Mouse (Mus musculus): ENCODE results near the gene Yif1a. TPM values are rescaled to one million over a fixed set of nuclear protein-coding genes. Genes with fewer than 3 reads are reported as not detected.

The Yif1a gene
- total RNA-seq, 1 experiment, result 84.4 TPM

- Histone ChIP-seq H3K4me1 (ENCODE audit: control insufficient read depth in 2 of 2, insufficient read depth in 2 of 2, low read length in 2 of 2, poor library complexity in 1 of 2) (peaks cover 9 to 31% of the 10 kb centered on the region in 2 experiments), H3K27ac (ENCODE audit: insufficient read depth, low read depth, low read length, poor library complexity, severe bottlenecking) (no peak overlapping the region), H3K9me3 (ENCODE audit: control insufficient read depth, insufficient read depth, low read depth, low read length) (no peaks in the 10 kb centered on the region), H3K9ac (ENCODE audit: insufficient read depth, low read depth, low read length, poor library complexity, severe bottlenecking) (peak overlapping the region; percentile 27; the same call in 1 of the 2 replicates), H3K36me3 (ENCODE audit: control insufficient read depth, insufficient read depth, low read length, poor library complexity, severe bottlenecking) (peaks cover 10% of the 10 kb centered on the region; the same call in 1 of the 2 replicates), H3K4me3 (ENCODE audit: insufficient read depth in 1 of 2, low read depth in 1 of 2, low read length in 2 of 2, poor library complexity in 1 of 2, severe bottlenecking in 1 of 2) (peak overlapping the region; percentile 52 to 63)
- TF ChIP-seq ZNF384 (IDR thresholded peaks at IDR 0.05; ENCODE audit: low read depth, low read length), result no peak
- no peak for TF ChIP-seq CHD2 (IDR thresholded peaks at IDR 0.05; ENCODE audit: low read depth, low read length)
- TF ChIP-seq ZC3H11A (IDR thresholded peaks at IDR 0.05; ENCODE audit: borderline replicate concordance, low read depth, low read length), result no peak
- no peak for TF ChIP-seq HCFC1 (IDR thresholded peaks at IDR 0.05; ENCODE audit: borderline replicate concordance, insufficient read depth, low read length)
- TF ChIP-seq MAFK (IDR thresholded peaks at IDR 0.05; ENCODE audit: insufficient read depth, low read depth, low read length), result no peak
- in situ Hi-C loops (cut with MboI; ENCODE audit: low sequenced_read_pairs in 2 of 2, unreplicated experiment in 2 of 2), result no loop called here
- DNase-seq (ENCODE audit: low read depth, low spot score), result no peak
Observed at GRCm38 (mm10) chr19:5052853-5053252, 35.5 kb upstream of the Yif1a start.

GRCm38 (mm10) chr19:5053909-5054308, 34.4 kb upstream of the Yif1a start:
- peaks cover 8% of the 10 kb centered on the region; the same call in 1 of the 2 replicates for H3K36me3 ChIP-seq (ENCODE audit: control insufficient read depth, insufficient read depth, low read length, poor library complexity, severe bottlenecking)
- H3K4me1 ChIP-seq (ENCODE audit: control insufficient read depth in 2 of 2, insufficient read depth in 2 of 2, low read length in 2 of 2, poor library complexity in 1 of 2), result peaks cover 11 to 41% of the 10 kb centered on the region in 2 experiments
- H3K4me3 ChIP-seq (ENCODE audit: insufficient read depth in 1 of 2, low read depth in 1 of 2, low read length in 2 of 2, poor library complexity in 1 of 2, severe bottlenecking in 1 of 2), result no peak overlapping the region
- H3K27ac ChIP-seq (ENCODE audit: insufficient read depth, low read depth, low read length, poor library complexity, severe bottlenecking), result no peak overlapping the region
- H3K9me3 ChIP-seq (ENCODE audit: control insufficient read depth, insufficient read depth, low read depth, low read length), result no peaks in the 10 kb centered on the region
- no peak overlapping the region for H3K9ac ChIP-seq (ENCODE audit: insufficient read depth, low read depth, low read length, poor library complexity, severe bottlenecking)
- DNase-seq (ENCODE audit: low read depth, low spot score), result peak; percentile 64
- TF ChIP-seq ZC3H11A (IDR thresholded peaks at IDR 0.05; ENCODE audit: borderline replicate concordance, low read depth, low read length) (no peak), ZNF384 (IDR thresholded peaks at IDR 0.05; ENCODE audit: low read depth, low read length) (no peak), MAFK (IDR thresholded peaks at IDR 0.05; ENCODE audit: insufficient read depth, low read depth, low read length) (no peak), CHD2 (IDR thresholded peaks at IDR 0.05; ENCODE audit: low read depth, low read length) (no peak), HCFC1 (IDR thresholded peaks at IDR 0.05; ENCODE audit: borderline replicate concordance, insufficient read depth, low read length) (no peak)
- in situ Hi-C loops (cut with MboI; ENCODE audit: low sequenced_read_pairs in 2 of 2, unreplicated experiment in 2 of 2), result no loop called here

GRCm38 (mm10) chr19:5056251-5056650, 32.1 kb upstream of the Yif1a start:
- H3K27ac ChIP-seq (ENCODE audit: insufficient read depth, low read depth, low read length, poor library complexity, severe bottlenecking), result no peak overlapping the region

DNA sequence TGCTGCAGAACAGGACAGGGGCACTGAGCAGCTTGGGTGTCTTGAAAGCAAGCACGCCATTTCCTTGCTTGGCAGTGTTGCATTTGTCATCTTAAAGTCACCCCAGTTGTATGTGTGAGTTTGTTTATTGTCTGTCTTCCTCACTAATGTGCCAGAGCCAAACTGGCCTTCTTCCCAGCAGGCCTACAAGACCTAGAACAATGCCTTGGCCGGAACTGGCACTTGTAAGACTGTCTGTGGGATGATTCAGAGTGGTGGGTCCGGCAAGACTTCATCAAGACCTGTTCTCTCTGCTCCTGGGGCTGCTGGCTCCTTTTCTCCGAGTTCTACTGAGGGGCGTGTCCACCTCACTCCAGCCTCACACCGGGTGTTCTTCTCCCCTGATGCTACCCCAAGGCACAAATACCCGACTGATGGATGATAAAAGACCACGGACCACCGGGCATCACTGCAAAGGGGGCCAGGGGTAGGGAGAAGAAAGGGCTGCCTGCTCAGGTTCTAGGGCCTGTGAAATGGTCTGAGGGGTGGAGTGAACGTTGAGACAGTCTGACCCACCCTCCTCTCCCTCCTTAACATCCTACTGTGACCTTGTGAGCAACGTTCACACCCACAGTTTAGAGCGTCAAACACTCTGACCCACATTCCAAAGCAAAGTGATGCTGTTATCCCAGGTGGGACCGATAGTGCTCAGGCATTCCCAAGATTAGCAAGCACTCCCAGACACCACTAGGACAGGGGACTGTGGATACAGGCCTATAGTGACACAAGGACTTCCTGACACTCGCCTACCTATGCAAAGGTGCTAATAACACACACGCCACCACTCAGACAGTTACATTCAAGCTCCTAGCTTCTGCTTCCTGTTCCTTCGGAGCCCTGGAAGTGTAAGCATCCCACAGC, 30.2 kb upstream of the Yif1a start:
- H3K4me1 ChIP-seq (ENCODE audit: control insufficient read depth in 2 of 2, insufficient read depth in 2 of 2, low read length in 2 of 2, poor library complexity in 1 of 2), result peaks cover 17 to 51% of the 10 kb centered on the region in 2 experiments
- peak overlapping the region in 1 of 2 experiments; percentile 20; a peak in 1 of 4 replicates for H3K4me3 ChIP-seq (ENCODE audit: insufficient read depth in 1 of 2, low read depth in 1 of 2, low read length in 2 of 2, poor library complexity in 1 of 2, severe bottlenecking in 1 of 2)
- H3K27ac ChIP-seq (ENCODE audit: insufficient read depth, low read depth, low read length, poor library complexity, severe bottlenecking), result peak overlapping the region; percentile 83
- H3K9me3 ChIP-seq (ENCODE audit: control insufficient read depth, insufficient read depth, low read depth, low read length), result no peaks in the 10 kb centered on the region
- in situ Hi-C loops (cut with MboI; ENCODE audit: low sequenced_read_pairs in 2 of 2, unreplicated experiment in 2 of 2), result no loop called here
- no peak for TF ChIP-seq ZC3H11A (IDR thresholded peaks at IDR 0.05; ENCODE audit: borderline replicate concordance, low read depth, low read length)
- TF ChIP-seq CHD2 (IDR thresholded peaks at IDR 0.05; ENCODE audit: low read depth, low read length), result no peak
- TF ChIP-seq HCFC1 (IDR thresholded peaks at IDR 0.05; ENCODE audit: borderline replicate concordance, insufficient read depth, low read length), result no peak
- DNase-seq (ENCODE audit: low read depth, low spot score), result peak; percentile 77
- H3K36me3 ChIP-seq (ENCODE audit: control insufficient read depth, insufficient read depth, low read length, poor library complexity, severe bottlenecking), result peaks cover 4% of the 10 kb centered on the region; the same call in 1 of the 2 replicates
- peak overlapping the region; percentile 23; the same call in 1 of the 2 replicates for H3K9ac ChIP-seq (ENCODE audit: insufficient read depth, low read depth, low read length, poor library complexity, severe bottlenecking)

More at GRCm38 (mm10) chr19:5056251-5056650, 32.1 kb upstream of the Yif1a start:
- peak; percentile 62 for DNase-seq (ENCODE audit: low read depth, low spot score)
- Histone ChIP-seq H3K9me3 (ENCODE audit: control insufficient read depth, insufficient read depth, low read depth, low read length) (no peaks in the 10 kb centered on the region), H3K9ac (ENCODE audit: insufficient read depth, low read depth, low read length, poor library complexity, severe bottlenecking) (no peak overlapping the region), H3K36me3 (ENCODE audit: control insufficient read depth, insufficient read depth, low read length, poor library complexity, severe bottlenecking) (peaks cover 4% of the 10 kb centered on the region; the same call in 1 of the 2 replicates), H3K4me1 (ENCODE audit: control insufficient read depth in 2 of 2, insufficient read depth in 2 of 2, low read length in 2 of 2, poor library complexity in 1 of 2) (peaks cover 14 to 51% of the 10 kb centered on the region in 2 experiments), H3K4me3 (ENCODE audit: insufficient read depth in 1 of 2, low read depth in 1 of 2, low read length in 2 of 2, poor library complexity in 1 of 2, severe bottlenecking in 1 of 2) (no peak overlapping the region)
- TF ChIP-seq HCFC1 (IDR thresholded peaks at IDR 0.05; ENCODE audit: borderline replicate concordance, insufficient read depth, low read length) (no peak), ZNF384 (IDR thresholded peaks at IDR 0.05; ENCODE audit: low read depth, low read length) (no peak), ZC3H11A (IDR thresholded peaks at IDR 0.05; ENCODE audit: borderline replicate concordance, low read depth, low read length) (peak; percentile 34; the same call in 1 of the 2 replicates)
- in situ Hi-C loops (cut with MboI; ENCODE audit: low sequenced_read_pairs in 2 of 2, unreplicated experiment in 2 of 2), result no loop called here

Data from ES-E14 (cell line).